Mouse (Mus musculus) liver, embryonic 15.5 days (tissue): Measurements from ENCODE around the gene Rasgrp4. TPM values are rescaled to one million over a fixed set of nuclear protein-coding genes. Genes with fewer than 3 reads are reported as not detected.
"Not testable (repeated sequence)": the region's sequence is repeated elsewhere in the genome, so short reads cannot be mapped to it uniquely, and the experiment has no call there.

ENCODE experiments used
- ATAC-seq: fragments of 200-750 bp; cut with Nextera tagmentation; 2 replicates; pipeline ENCODE4 v1.8.0; 2017; ENCODE audit warnings: moderate number of reproducible peaks, mild to moderate bottlenecking, moderate library complexity; ENCODE audit not compliant: insufficient read depth
- H3K27ac ChIP-seq: fragments of 300-500 bp; sonication (generic); replicated peaks from 2 replicates; pipeline ENCODE4 v1.5.1; 2015; ENCODE audit warnings: mild to moderate bottlenecking, inconsistent platforms
- H3K27me3 ChIP-seq: fragments of 300-500 bp; sonication (generic); 2 replicates; pipeline ENCODE4 v1.6.1; 2015; ENCODE audit warnings: mild to moderate bottlenecking, inconsistent platforms
- H3K36me3 ChIP-seq: fragments of 300-500 bp; sonication (generic); replicated peaks from 2 replicates; pipeline ENCODE4 v1.6.1; 2015; ENCODE audit warnings: moderate library complexity, mild to moderate bottlenecking, inconsistent platforms
- H3K4me1 ChIP-seq: fragments of 300-500 bp; sonication (generic); replicated peaks from 2 replicates; pipeline ENCODE4 v1.6.1; 2015; ENCODE audit warnings: inconsistent platforms
- H3K4me2 ChIP-seq: fragments of 300-500 bp; sonication (generic); 2 replicates; pipeline ENCODE4 v1.6.1; 2015; ENCODE audit warnings: moderate library complexity, mild to moderate bottlenecking, inconsistent platforms
- H3K4me3 ChIP-seq: fragments of 300-500 bp; sonication (generic); replicated peaks from 2 replicates; pipeline ENCODE4 v1.5.1; 2015; ENCODE audit warnings: mild to moderate bottlenecking, inconsistent platforms
- H3K9ac ChIP-seq: fragments of 300-500 bp; sonication (generic); 2 replicates; pipeline ENCODE4 v1.6.1; 2015; ENCODE audit warnings: moderate library complexity, mild to moderate bottlenecking, inconsistent platforms
- H3K9me3 ChIP-seq: fragments of 300-500 bp; sonication (generic); replicated peaks from 2 replicates; pipeline ENCODE4 v1.6.1; 2016; ENCODE audit warnings: inconsistent platforms
- WGBS: fragments of 180-500 bp; shearing (Covaris S2); methylation state at CpG from one replicate; pipeline ENCODE4 v1.1.7; 2015; ENCODE audit warnings: mixed read lengths; ENCODE audit not compliant: insufficient replicate concordance; 5-methylcytosine and 5-hydroxymethylcytosine counted together
- polyA plus RNA-seq: library from polyadenylated mRNA; unstranded; fragments of >200 nt; fragmentation: Nextera tagmentation; extraction: Ambion mirVana; gene quantifications from 2 replicates; pipeline ENCODE4 v1.2.1, GENCODE M21; 2015

Rasgrp4 gene
- polyA plus RNA-seq, 1 experiment from 2014 or later, result 0.79 TPM

- Histone ChIP-seq H3K27ac (no peak overlapping the region), H3K4me3 (no peak overlapping the region), H3K9ac (no peak overlapping the region), H3K9me3 (no peaks in the 10 kb centered on the region), H3K4me2 (no peak overlapping the region), H3K36me3 (no peaks in the 10 kb centered on the region), H3K27me3 (peaks cover 10% of the 10 kb centered on the region), H3K4me1 (peaks cover 26% of the 10 kb centered on the region)
- 0 out of 2 replicates have a peak, but pooled peaks have one; percentile 23 for ATAC-seq
- WGBS, result 27% methylated on average over 5 of the region's 5 CpGs
Observed at GRCm38 (mm10) chr7:29123531-29124358, 10.9 kb upstream of the Rasgrp4 start.

GRCm38 (mm10) chr7:29124970-29125369 lies 9.7 kb upstream of the Rasgrp4 start, which contains the start of gene Ryr1:
Gene Ryr1, minus strand, starts transcription at chr7:29125179.
- 0% methylated on average over 16 of the region's 16 CpGs for WGBS
- no peaks in the 10 kb centered on the region for H3K9me3 ChIP-seq
- peak within 1 kb of the TSS; percentile 66 for H3K4me2 ChIP-seq
- H3K9ac ChIP-seq, result no peak within 1 kb of the TSS; the same call in 1 of the 2 replicates
- peaks cover 26% of the 10 kb centered on the region for H3K4me1 ChIP-seq
- no peak within 1 kb of the TSS for H3K27ac ChIP-seq
- peaks cover 10% of the 10 kb centered on the region for H3K27me3 ChIP-seq
- ATAC-seq, result peak; percentile 54; the same call in 1 of the 2 replicates
- H3K4me3 ChIP-seq, result peak within 1 kb of the TSS; percentile 33
- H3K36me3 ChIP-seq, result no peaks in the 10 kb centered on the region

DNA sequence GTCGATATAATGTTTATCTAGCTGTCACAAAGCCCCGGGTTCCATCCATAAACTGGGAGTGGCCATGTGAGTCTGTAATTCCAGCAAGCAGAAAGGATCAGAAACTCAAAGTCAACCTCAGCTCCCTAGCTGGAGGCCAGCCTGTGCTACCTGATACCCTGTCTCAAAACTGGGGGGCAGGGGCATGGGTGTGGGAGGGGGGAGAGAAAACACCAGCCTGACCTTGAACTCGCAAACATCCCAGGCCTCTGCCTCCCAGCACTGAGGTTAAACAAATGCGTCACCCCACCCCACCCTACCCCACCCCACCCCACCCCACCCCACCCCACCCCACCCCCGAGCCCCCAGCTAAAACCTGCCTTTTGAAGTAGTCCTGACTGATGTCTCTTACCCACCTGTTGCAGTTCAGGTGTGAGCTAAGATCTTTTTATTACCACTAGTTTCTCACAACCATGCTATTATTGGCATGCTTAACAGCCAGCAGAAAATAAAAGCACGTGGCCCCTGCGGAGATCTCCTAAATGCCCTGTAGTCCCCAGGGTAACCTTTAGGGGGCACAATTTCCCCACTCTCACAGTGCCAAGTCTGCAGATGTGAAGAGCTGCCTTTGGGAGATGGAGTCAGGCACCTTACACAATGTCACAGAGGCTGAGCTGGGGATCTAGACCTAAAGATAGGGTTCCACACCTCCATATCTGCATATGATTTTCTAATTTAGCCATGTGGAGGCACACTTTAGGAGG lies 8.3 kb upstream of the Rasgrp4 start:
- ATAC-seq, result no peak
- Histone ChIP-seq H3K4me1 (peaks cover 26% of the 10 kb centered on the region), H3K4me2 (no peak overlapping the region), H3K27me3 (peaks cover 10% of the 10 kb centered on the region), H3K27ac (no peak overlapping the region), H3K9me3 (no peaks in the 10 kb centered on the region), H3K9ac (no peak overlapping the region), H3K36me3 (no peaks in the 10 kb centered on the region), H3K4me3 (no peak overlapping the region)
- 4% methylated on average over 7 of the region's 7 CpGs for WGBS

GRCm38 (mm10) chr7:29128725-29129124 lies 5.9 kb upstream of the Rasgrp4 start:
- no peak overlapping the region for H3K27ac ChIP-seq
- 63% methylated on average over 2 of the region's 2 CpGs for WGBS
- ATAC-seq, result no peak
- H3K9ac ChIP-seq, result no peak overlapping the region
- no peaks in the 10 kb centered on the region for H3K36me3 ChIP-seq
- H3K4me2 ChIP-seq, result no peak overlapping the region
- H3K4me3 ChIP-seq, result no peak overlapping the region
- peaks cover 9% of the 10 kb centered on the region for H3K27me3 ChIP-seq
- H3K9me3 ChIP-seq, result no peaks in the 10 kb centered on the region
- peaks cover 24% of the 10 kb centered on the region for H3K4me1 ChIP-seq

DNA sequence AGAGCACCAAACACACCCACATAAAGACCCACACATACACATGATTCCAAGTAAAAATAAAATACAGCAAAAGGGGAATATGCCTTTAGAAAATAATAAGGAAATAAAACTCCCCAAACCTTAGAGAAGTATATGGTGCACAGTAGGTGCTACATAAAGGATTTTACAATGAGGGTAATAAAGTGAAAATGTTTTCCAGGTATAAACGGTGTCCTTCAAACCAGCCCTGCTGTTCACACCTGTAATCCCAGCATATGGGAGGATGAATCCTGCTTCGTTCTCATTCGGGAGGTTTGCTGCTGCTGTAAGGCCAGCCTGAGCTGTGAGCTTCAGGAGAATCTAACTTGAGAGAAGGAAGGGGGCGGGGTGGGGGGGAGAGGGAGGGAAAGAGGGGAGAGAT lies 421 bp upstream of the Rasgrp4 start:
- Histone ChIP-seq H3K4me3 (0 out of 2 replicates have a peak overlapping the region, but pooled peaks have one; percentile 35), H3K9me3 (no peaks in the 10 kb centered on the region), H3K36me3 (no peaks in the 10 kb centered on the region), H3K4me2 (0 out of 2 replicates have a peak overlapping the region, but pooled peaks have one; percentile 23), H3K27ac (no peak overlapping the region), H3K4me1 (no peaks in the 10 kb centered on the region), H3K27me3 (peaks cover 27% of the 10 kb centered on the region), H3K9ac (no peak overlapping the region)
- WGBS, result 1% methylated on average over 3 of the region's 4 CpGs
- no peak for ATAC-seq

- Histone ChIP-seq H3K9me3 (no peaks in the 10 kb centered on the region), H3K4me3 (no peak overlapping the region), H3K9ac (no peak overlapping the region), H3K4me1 (no peaks in the 10 kb centered on the region), H3K4me2 (no peak overlapping the region), H3K36me3 (no peaks in the 10 kb centered on the region), H3K27ac (no peak overlapping the region), H3K27me3 (peaks cover 27% of the 10 kb centered on the region)
- 59% methylated on average over 16 of the region's 16 CpGs for WGBS
- no peak for ATAC-seq
Observed at GRCm38 (mm10) chr7:29137429-29137828, 2.8 kb downstream of the Rasgrp4 start.

DNA sequence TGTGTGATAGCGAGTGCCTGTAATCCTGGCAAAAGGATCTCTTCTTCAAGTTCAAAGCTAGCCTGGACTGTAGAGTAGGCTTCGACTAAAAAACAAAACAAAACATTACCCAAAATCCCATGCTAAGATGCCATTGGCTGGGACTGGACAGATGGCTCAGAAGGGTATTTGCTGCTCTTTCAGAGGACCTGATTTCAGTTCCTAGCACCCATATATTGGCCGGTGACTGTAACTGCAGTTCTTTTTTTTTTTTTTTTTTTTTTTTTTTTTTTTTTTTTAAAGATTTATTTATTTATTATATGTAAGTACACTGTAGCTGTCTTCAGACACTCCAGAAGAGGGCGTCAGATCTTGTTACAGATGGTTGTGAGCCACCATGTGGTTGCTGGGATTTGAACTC lies 4.6 kb downstream of the Rasgrp4 start:
- H3K9me3 ChIP-seq, ATAC-seq, H3K9ac ChIP-seq, H3K27ac ChIP-seq, H3K4me1 ChIP-seq, H3K36me3 ChIP-seq, H3K4me2 ChIP-seq, H3K4me3 ChIP-seq: not testable (repeated sequence)
- 64% methylated on average over 3 of the region's 4 CpGs for WGBS
- H3K27me3 ChIP-seq, result peaks cover 27% of the 10 kb centered on the region

- no peak overlapping the region for H3K9ac ChIP-seq
- no peak for ATAC-seq
- H3K9me3 ChIP-seq, result no peaks in the 10 kb centered on the region
- H3K4me3 ChIP-seq, result no peak overlapping the region
- H3K27me3 ChIP-seq, result 0 out of 2 replicates have a peak, but pooled peaks cover 10% of the 10 kb centered on the region
- H3K4me1 ChIP-seq, result no peaks in the 10 kb centered on the region; the same call in 1 of the 2 replicates
- no peaks in the 10 kb centered on the region for H3K36me3 ChIP-seq
- 55% methylated on average over 8 of the region's 8 CpGs for WGBS
- no peak overlapping the region for H3K4me2 ChIP-seq
- no peak overlapping the region for H3K27ac ChIP-seq
Observed at GRCm38 (mm10) chr7:29141416-29141815, 6.8 kb downstream of the Rasgrp4 start.

DNA sequence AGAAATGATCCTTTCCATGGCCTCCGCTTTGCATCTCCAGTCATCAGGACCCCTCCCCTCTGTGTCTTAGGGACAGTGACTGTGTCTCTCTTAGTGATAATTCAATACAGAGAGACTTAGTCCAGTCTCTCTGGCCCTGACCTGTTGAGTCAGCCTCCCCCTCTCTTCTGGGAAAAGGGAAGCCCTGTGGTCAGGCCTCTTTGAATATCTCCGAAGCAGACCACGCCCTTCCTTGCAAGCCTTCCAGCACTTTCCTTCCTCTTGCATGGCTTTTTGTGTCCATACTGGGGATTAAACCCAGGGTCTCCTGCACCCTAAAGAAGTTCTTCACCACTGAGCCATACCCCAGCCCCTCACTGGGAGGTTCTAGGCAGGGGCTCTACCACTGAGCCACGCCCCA lies 9.4 kb downstream of the Rasgrp4 start:
- 50% methylated on average over 4 of the region's 4 CpGs for WGBS
- H3K27ac ChIP-seq, result no peak overlapping the region
- H3K4me3 ChIP-seq, result no peak overlapping the region
- no peak overlapping the region for H3K9ac ChIP-seq
- H3K36me3 ChIP-seq, result no peaks in the 10 kb centered on the region
- no peaks in the 10 kb centered on the region for H3K27me3 ChIP-seq
- H3K4me1 ChIP-seq, result no peaks in the 10 kb centered on the region; the same call in 1 of the 2 replicates
- H3K4me2 ChIP-seq, result no peak overlapping the region
- H3K9me3 ChIP-seq, result no peaks in the 10 kb centered on the region
- ATAC-seq, result no peak

DNA sequence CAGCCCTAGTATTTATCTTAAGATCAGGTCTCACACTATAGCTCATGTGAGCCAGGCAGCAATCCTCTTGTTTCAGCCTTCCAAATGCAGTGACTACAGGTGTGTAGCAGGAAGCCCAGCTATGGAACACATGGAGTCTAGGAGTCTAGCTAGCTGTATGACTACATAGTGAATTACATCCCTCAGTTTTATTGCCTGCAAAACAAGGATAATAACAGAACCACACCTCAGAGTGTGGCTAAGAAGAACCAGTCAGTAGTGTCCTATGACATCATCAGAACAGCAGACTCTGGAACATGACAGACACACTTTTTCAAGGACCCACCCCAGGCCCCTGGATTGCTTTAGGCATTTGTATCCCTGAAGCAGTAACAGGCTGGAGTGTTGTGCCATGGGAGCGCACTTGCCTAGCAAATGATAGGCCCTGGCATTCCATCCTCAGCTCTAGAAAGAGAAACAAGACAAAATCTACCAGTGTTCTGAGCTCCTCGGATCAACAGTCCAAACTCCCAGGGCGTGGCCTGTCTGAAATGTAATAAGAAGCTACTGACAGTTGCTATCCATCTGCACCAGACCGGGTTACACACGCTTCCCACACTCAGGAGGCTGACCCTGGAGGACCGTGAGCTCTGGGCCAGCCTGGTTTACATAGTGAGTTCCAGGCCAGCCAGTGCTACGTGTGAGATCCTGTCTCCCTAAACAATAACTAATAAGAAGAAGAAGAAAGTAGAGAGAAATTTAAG lies 12.1 kb downstream of the Rasgrp4 start:
- H3K27me3 ChIP-seq, result no peaks in the 10 kb centered on the region
- 52% methylated on average over 7 of the region's 7 CpGs for WGBS
- H3K4me2 ChIP-seq, result no peak overlapping the region
- H3K4me3 ChIP-seq, result no peak overlapping the region
- ATAC-seq, result no peak
- no peak overlapping the region for H3K27ac ChIP-seq
- no peaks in the 10 kb centered on the region for H3K9me3 ChIP-seq
- H3K4me1 ChIP-seq, result no peaks in the 10 kb centered on the region; the same call in 1 of the 2 replicates
- H3K9ac ChIP-seq, result no peak overlapping the region
- no peaks in the 10 kb centered on the region for H3K36me3 ChIP-seq
